Mouse (Mus musculus) forebrain, embryonic 14.5 days (tissue): ENCODE data around the gene Mok. TPM values are rescaled to one million over a fixed set of nuclear protein-coding genes. Genes with fewer than 3 reads are reported as not detected.

ENCODE experiments used
- ATAC-seq: fragments of 200-750 bp; cut with Nextera tagmentation; 2 replicates; pipeline ENCODE4 v1.8.0; 2017; ENCODE audit warnings: mild to moderate bottlenecking, moderate library complexity
- DNase-seq: peaks from one replicate; pipeline ENCODE4 v3.0.0-alpha.2; 2015; ENCODE audit warnings: low spot score
- H3K27ac ChIP-seq: fragments of 300-500 bp; sonication (generic); 2 replicates; pipeline ENCODE4 v1.5.1; 2014; ENCODE audit warnings: low read depth, mild to moderate bottlenecking, control low read depth, low read length, moderate library complexity
- H3K27me3 ChIP-seq: fragments of 300-500 bp; sonication (generic); replicated peaks from 2 replicates; pipeline ENCODE4 v1.6.1; 2014; ENCODE audit warnings: low read length, control low read depth, mixed read lengths; ENCODE audit not compliant: control insufficient read depth, insufficient read depth
- H3K36me3 ChIP-seq: fragments of 300-500 bp; sonication (generic); 2 replicates; pipeline ENCODE4 v1.6.1; 2014; ENCODE audit warnings: low read length, control low read depth; ENCODE audit not compliant: control insufficient read depth, insufficient read depth
- H3K4me1 ChIP-seq: fragments of 300-500 bp; sonication (generic); 2 replicates; pipeline ENCODE4 v1.6.1; 2014; ENCODE audit warnings: antibody characterized with exemption, low read length, control low read depth; ENCODE audit not compliant: control insufficient read depth, insufficient read depth
- H3K4me2 ChIP-seq: fragments of 300-500 bp; sonication (generic); 2 replicates; pipeline ENCODE4 v1.6.1; 2014; ENCODE audit warnings: mild to moderate bottlenecking, control low read depth, low read length
- H3K4me3 ChIP-seq: fragments of 300-500 bp; sonication (generic); 2 replicates; pipeline ENCODE4 v1.5.1; 2014; ENCODE audit warnings: low read depth, low read length, control low read depth
- H3K9ac ChIP-seq: fragments of 300-500 bp; sonication (generic); 2 replicates; pipeline ENCODE4 v1.6.1; 2014; ENCODE audit warnings: mild to moderate bottlenecking, low read length, control low read depth, moderate library complexity
- H3K9me3 ChIP-seq: fragments of 300-500 bp; sonication (generic); replicated peaks from 2 replicates; pipeline ENCODE4 v1.6.1; 2016; ENCODE audit warnings: low read length, control low read depth, mixed read lengths; ENCODE audit not compliant: control insufficient read depth
- WGBS: fragments of 180-500 bp; shearing (Covaris S2); extraction: QIAGEN DNeasy Blood & Tissue Kit; methylation state at CpG from one replicate; pipeline ENCODE4 v1.1.7; 2014; 5-methylcytosine and 5-hydroxymethylcytosine counted together
- polyA plus RNA-seq: library from polyadenylated mRNA; unstranded; fragments of >200 nt; fragmentation: Nextera tagmentation; extraction: Ambion mirVana; gene quantifications from 2 replicates; pipeline ENCODE4 v1.2.1, GENCODE M21; 2014

Gene Mok
- 16.3 and 18.9 TPM in 2 replicates for polyA plus RNA-seq

DNA sequence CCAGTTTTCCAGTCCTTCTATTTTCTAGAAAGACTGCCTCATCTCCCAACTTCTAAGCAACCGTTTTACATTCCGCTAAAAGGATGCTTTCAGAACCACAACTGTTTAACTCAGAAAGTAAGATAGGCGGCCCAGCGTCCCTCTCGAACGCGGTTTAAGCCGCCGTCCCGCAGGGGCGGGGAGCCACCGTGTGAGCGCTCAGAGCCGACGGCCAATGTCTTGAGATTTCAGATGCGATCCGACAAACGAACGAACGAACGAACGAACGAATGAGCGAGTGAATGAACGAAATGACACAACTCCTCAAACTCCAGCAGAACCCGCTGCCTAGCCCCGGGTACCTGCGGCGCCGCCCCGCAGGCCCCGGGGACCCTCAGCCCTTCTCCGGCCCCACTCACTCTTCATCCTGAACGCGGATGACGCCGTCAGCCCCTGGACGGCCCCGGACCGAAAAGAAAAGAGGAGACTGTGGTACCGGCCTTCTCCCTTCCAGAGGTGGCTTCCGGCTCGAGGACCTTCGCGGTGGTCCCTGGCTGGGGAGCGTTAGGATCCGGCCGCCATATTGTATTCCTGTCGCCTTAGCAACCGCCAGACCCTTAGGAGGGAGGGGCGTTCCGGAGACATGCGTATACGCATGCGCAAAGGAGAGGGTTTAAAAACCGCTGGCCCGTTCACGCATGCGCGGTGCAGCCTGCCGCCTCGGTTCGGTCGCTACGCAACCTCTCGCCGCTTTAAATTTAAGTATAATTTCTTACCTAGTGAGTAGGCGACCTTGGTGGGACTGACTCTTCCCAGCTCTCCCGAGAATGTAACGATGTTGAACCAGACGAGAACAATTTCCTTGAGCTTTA lies at the start of gene Mok:
Mok (minus strand) TSS at position 592 of the 851 bp plus-strand sequence.
- peak within 1 kb of the TSS; percentile 65 for H3K4me3 ChIP-seq
- DNase-seq (peak; percentile 98), ATAC-seq (peak; percentile 79)
- no peaks in the 10 kb centered on the region for H3K36me3 ChIP-seq
- H3K9ac ChIP-seq: peak within 1 kb of the TSS; percentile 62
- H3K4me1 ChIP-seq: peaks cover 12% of the 10 kb centered on the region; the same call in 1 of the 2 replicates
- H3K27ac ChIP-seq: no peak within 1 kb of the TSS
- no peaks in the 10 kb centered on the region for H3K9me3 ChIP-seq
- H3K4me2 ChIP-seq: peak within 1 kb of the TSS; percentile 70
- under 1% methylated on average over 71 of the region's 71 CpGs for WGBS
- H3K27me3 ChIP-seq: peaks cover 17% of the 10 kb centered on the region

DNA sequence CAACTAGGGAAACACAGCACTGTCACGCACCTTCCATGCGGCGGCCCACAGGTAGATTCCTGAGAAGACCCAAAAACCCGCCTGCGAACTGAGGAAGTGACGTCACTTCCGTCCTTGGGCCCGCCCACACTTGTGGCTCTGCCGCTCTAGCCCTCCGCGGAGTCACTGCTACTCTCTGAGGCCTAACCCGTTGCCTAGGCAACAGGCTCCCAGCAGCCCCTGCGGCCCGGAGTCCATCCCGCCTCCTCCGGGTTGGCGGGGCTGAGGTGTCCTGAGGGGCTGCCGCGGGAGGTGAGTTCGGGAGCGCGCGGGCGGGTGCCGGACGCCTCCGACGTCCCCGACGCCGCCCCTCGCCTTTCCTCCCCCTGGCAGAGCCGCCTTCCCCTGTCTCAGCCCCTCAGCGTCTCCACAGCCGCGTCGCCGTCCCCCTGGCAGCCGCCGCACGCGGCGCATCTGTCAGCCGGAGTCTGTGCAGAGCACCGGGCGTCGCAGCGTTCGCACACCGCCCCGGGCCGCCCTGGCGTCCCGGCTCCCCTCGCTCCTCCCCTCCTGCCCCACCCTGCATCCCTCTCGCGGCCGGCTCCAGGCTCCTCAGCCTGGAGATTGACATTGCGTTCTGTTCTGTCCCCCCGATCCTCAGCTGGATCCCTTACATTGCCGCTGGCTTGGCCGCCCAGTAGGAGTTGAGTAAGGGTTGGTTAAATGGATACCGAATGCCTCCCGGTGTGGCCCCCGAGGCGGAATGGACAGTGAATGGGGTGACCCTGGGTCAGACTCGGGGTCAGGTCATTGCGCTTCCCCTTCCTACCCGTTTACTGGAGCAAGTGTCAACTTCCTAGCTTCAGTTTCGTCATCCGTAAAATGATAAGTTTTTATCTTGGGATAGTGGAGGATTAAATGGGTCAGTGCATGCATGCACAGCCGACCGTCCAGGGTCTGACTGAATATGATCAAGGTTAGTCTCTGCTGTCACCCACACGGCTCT lies 48.6 kb upstream of the Mok start, which contains the start of the genes Cinp and Tecpr2:
Cinp (minus strand) TSS at position 110 of the 985 bp plus-strand sequence.
Tecpr2 (plus strand) TSS at position 229 of the 985 bp plus-strand sequence.
- Histone ChIP-seq H3K36me3 (no peaks in the 10 kb centered on the region), H3K27ac (peak within 1 kb of the TSS; percentile 89), H3K4me1 (peaks cover 16% of the 10 kb centered on the region), H3K4me2 (peak within 1 kb of the TSS; percentile 94), H3K9ac (peak within 1 kb of the TSS; percentile 88), H3K4me3 (peak within 1 kb of the TSS; percentile 70), H3K9me3 (no peaks in the 10 kb centered on the region), H3K27me3 (no peaks in the 10 kb centered on the region)
- DNase-seq (peak; percentile 100), ATAC-seq (peak; percentile 100)
- under 1% methylated on average over 65 of the region's 74 CpGs for WGBS

DNA sequence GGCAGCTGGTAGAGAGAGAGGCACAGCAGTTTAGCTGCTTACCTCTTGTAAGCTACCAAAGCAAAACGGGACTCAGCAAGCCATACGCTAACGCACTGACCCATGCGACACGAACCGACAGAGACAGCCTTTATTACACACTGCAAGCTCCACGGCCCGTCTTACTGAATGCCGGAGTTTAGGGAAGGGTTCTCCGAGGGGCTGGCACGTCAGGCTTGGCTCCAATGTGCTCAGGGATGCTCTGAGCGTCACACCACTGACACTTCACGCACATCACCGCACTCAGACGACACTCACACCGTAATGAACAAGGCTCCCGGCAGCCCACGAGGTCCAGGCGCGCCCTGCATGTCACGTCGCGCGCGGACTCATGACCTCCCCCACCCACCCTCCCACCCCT lies 47.9 kb upstream of the Mok start:
- Histone ChIP-seq H3K4me2 (peak overlapping the region; percentile 91), H3K9me3 (no peaks in the 10 kb centered on the region), H3K9ac (peak overlapping the region; percentile 88), H3K27me3 (no peaks in the 10 kb centered on the region), H3K36me3 (peaks cover 3% of the 10 kb centered on the region; the same call in 1 of the 2 replicates), H3K4me3 (peak overlapping the region; percentile 70), H3K27ac (no peak overlapping the region), H3K4me1 (peaks cover 16% of the 10 kb centered on the region)
- WGBS: 1% methylated on average over 25 of the region's 25 CpGs
- DNase-seq (no peak), ATAC-seq (no peak; the same call in none of the 2 replicates)

DNA sequence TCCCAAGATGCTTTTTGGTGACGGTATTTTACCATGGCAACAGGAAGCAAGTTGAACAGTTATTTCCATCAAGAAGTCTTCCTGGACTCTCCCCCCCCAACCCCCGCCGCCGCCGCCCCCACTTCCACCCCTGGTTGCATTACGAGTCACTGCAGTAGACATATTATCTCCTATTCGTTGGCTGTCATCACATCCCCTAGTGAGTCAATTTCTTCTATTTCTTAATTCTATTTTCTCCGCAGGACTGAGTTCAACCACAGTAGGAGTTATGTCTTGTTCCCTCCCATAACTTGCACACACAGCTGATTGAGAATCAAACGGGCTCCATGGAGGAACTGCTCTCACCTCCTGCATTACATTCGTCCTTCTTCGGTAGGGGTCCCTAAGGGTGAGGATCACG lies 47.4 kb upstream of the Mok start:
- Histone ChIP-seq H3K9ac (peak overlapping the region; percentile 88), H3K27ac (no peak overlapping the region), H3K36me3 (peaks cover 6% of the 10 kb centered on the region; the same call in 1 of the 2 replicates), H3K4me2 (peak overlapping the region; percentile 91), H3K4me3 (peak overlapping the region; percentile 70), H3K9me3 (no peaks in the 10 kb centered on the region), H3K4me1 (peaks cover 16% of the 10 kb centered on the region), H3K27me3 (no peaks in the 10 kb centered on the region)
- WGBS: 46% methylated on average over 12 of the region's 12 CpGs
- ATAC-seq (no peak), DNase-seq (no peak)

DNA sequence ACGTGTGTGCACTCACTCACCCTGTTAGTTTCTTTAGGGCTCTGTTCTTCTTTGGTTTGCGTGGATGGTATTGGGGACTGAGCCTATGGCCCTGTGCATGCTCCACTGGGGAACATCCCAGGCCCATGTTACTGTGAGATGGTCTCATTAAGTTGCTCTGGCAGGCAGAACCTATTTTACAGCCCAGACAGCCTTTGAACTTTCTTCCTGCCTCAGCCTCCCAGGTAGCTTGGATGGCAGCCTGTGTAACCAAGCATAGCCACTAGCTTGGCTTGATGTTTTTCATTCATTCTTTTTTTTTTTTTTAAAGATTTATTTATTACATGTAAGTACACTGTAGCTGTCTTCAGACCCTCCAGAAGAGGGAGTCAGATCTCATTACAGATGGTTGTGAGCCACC lies 44.5 kb upstream of the Mok start:
- Histone ChIP-seq H3K27me3 (no peaks in the 10 kb centered on the region), H3K4me2 (no peak overlapping the region), H3K9me3 (no peaks in the 10 kb centered on the region), H3K4me3 (no peak overlapping the region), H3K9ac (no peak overlapping the region), H3K36me3 (peaks cover 24% of the 10 kb centered on the region), H3K27ac (no peak overlapping the region), H3K4me1 (peaks cover 15% of the 10 kb centered on the region)
- 92% methylated on average over 2 of the region's 2 CpGs for WGBS
- DNase-seq (no peak), ATAC-seq (no peak)

DNA sequence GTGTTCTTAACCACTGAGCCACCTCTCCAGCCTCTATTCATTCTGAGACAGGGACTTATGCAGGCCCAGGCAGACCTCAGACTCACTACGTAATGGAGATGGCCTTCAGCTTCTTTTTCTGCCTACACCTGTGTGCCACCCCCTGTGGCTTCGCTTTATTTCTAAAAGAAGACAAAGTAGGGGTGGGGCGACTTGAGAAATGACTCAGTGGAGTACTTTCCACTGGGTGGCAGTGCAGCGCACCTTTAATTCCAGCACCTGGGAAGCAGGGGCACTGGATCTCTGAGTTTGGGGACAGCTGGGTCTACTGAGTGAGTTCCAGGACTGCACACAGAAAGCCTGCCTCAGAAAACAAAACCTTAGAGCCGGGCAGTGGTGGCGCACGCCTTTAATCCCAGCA lies 41.6 kb upstream of the Mok start:
- DNase-seq: no peak
- Histone ChIP-seq H3K4me3 (no peak overlapping the region), H3K9me3 (no peaks in the 10 kb centered on the region), H3K27ac (no peak overlapping the region), H3K4me2 (no peak overlapping the region), H3K4me1 (no peaks in the 10 kb centered on the region), H3K9ac (no peak overlapping the region), H3K27me3 (no peaks in the 10 kb centered on the region), H3K36me3 (peaks cover 48% of the 10 kb centered on the region)
- 90% methylated on average over 7 of the region's 7 CpGs for WGBS
- no peak for ATAC-seq

DNA sequence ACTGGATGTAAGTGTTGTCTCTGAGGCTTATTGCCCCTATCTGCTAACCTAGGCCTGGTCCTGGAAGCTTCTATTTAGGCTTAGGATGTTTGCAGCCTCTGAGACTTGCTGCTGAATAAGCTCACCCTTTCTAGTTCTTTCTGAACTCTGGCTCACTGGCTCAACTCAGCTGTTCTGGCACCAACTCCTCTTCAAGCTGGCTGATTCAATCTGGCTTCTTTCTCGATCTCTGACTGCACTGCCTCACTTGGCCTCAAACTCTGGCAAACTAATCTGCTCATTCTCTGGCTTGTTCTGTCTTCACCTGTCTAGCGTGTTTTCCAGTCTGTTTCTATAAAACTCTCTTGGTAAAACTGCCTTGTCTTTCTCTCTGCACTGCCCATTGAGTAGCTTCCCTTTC lies 34.6 kb upstream of the Mok start:
- WGBS: 89% methylated on average over 2 of the region's 2 CpGs
- Histone ChIP-seq H3K4me1 (no peaks in the 10 kb centered on the region), H3K27me3 (no peaks in the 10 kb centered on the region), H3K27ac (no peak overlapping the region), H3K4me3 (no peak overlapping the region), H3K9ac (no peak overlapping the region), H3K4me2 (no peak overlapping the region), H3K36me3 (peaks cover 88% of the 10 kb centered on the region), H3K9me3 (no peaks in the 10 kb centered on the region)
- ATAC-seq (no peak), DNase-seq (no peak)

DNA sequence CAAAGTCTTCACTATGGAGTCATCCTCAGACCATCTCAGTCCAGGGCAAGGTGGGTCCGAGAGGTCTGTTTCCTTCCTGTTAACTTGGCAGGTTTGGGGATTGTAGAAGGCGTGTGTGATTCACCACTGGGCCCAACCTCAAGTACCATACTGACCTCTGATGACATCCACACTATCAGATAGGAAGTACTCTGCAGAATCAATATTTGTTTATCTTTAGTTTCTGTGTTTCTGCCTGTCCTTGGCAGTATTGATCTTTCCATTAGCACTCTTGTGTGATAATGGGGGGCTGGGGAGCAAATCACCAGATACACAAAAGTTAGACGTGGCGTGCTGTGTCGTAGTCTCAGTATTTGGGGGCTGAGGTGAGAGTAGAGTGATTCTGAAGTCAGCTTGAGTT lies 30.5 kb upstream of the Mok start:
- DNase-seq: no peak
- 94% methylated on average over 5 of the region's 5 CpGs for WGBS
- Histone ChIP-seq H3K27me3 (no peaks in the 10 kb centered on the region), H3K9ac (no peak overlapping the region), H3K4me2 (no peak overlapping the region), H3K27ac (no peak overlapping the region), H3K4me3 (no peak overlapping the region), H3K9me3 (no peaks in the 10 kb centered on the region), H3K36me3 (peaks cover 82% of the 10 kb centered on the region), H3K4me1 (no peaks in the 10 kb centered on the region)
- no peak for ATAC-seq
